Mouse (Mus musculus) lung, adult 2 months (tissue): ENCODE measurements around the gene Otoa.

ENCODE experiments used
- CTCF ChIP-seq: fragments of 200-500 bp; IDR thresholded peaks from 2 replicates; pipeline ENCODE4 v1.5.1; 2011; ENCODE audit warnings: mild to moderate bottlenecking, low read length, control low read depth; ENCODE audit not compliant: insufficient read depth
- POLR2A ChIP-seq: fragments of 200-500 bp; IDR thresholded peaks from 2 replicates; pipeline ENCODE4 v1.6.1; 2011; ENCODE audit warnings: low read depth, mild to moderate bottlenecking, control low read depth, low read length, borderline replicate concordance; ENCODE audit errors: extremely low read depth

- TF ChIP-seq POLR2A (no peak), CTCF (no peak)
These were observed 33.8 kb upstream of the Otoa start for GRCm38 (mm10) chr7:121047624-121048023.
